Mouse (Mus musculus): ENCODE data around the gene Vdr. TPM values are rescaled to one million over a fixed set of nuclear protein-coding genes. Genes with fewer than 3 reads are reported as not detected.

The Vdr gene
- total RNA-seq, 2 experiments from 2014 or later = 5.3 to 5.4 TPM

- no peak for DNase-seq
Observed at GRCm38 (mm10) chr15:97847285-97847684, 63.1 kb downstream of the Vdr start.

GRCm38 (mm10) chr15:97846121-97846882 lies 64.1 kb downstream of the Vdr start:
- no peak for DNase-seq

GRCm38 (mm10) chr15:97844037-97845034 lies 66.1 kb downstream of the Vdr start, which contains the start of gene Hdac7:
TSS of gene Hdac7 (minus strand) at chr15:97844502.
- no peak for DNase-seq

GRCm38 (mm10) chr15:97843247-97843651 lies 67.2 kb downstream of the Vdr start:
- DNase-seq = no peak

GRCm38 (mm10) chr15:97842058-97842457 lies 68.4 kb downstream of the Vdr start:
- no peak for DNase-seq

GRCm38 (mm10) chr15:97841383-97841782 lies 69.0 kb downstream of the Vdr start:
- no peak for DNase-seq

GRCm38 (mm10) chr15:97840781-97841180 lies 69.6 kb downstream of the Vdr start:
- no peak for DNase-seq

GRCm38 (mm10) chr15:97839991-97840455 lies 70.4 kb downstream of the Vdr start:
- DNase-seq = peak; percentile 82

GRCm38 (mm10) chr15:97839473-97839872 lies 71.0 kb downstream of the Vdr start:
- no peak for DNase-seq

- DNase-seq = no peak
Observed at GRCm38 (mm10) chr15:97839012-97839411, 71.4 kb downstream of the Vdr start.

- no peak for DNase-seq
Observed at GRCm38 (mm10) chr15:97838395-97838794, 72.0 kb downstream of the Vdr start.

- no peak for DNase-seq
Observed at GRCm38 (mm10) chr15:97837491-97838061, 72.9 kb downstream of the Vdr start.

- no peak for DNase-seq
Observed at GRCm38 (mm10) chr15:97836894-97837247, 73.6 kb downstream of the Vdr start.

GRCm38 (mm10) chr15:97836153-97836893 lies 74.1 kb downstream of the Vdr start:
- peak; percentile 14 for DNase-seq

GRCm38 (mm10) chr15:97832764-97833479 lies 77.5 kb downstream of the Vdr start:
- peak; percentile 21 for DNase-seq

- peak; percentile 67 for DNase-seq
Observed at GRCm38 (mm10) chr15:97831987-97832640, 78.3 kb downstream of the Vdr start.

- DNase-seq = peak; percentile 82
Observed at GRCm38 (mm10) chr15:97831242-97831986, 79.0 kb downstream of the Vdr start.

- DNase-seq = peak; percentile 70
Observed at GRCm38 (mm10) chr15:97830788-97831241, 79.6 kb downstream of the Vdr start.

GRCm38 (mm10) chr15:97830253-97830787 lies 80.1 kb downstream of the Vdr start:
- DNase-seq = peak; percentile 43

Data from adrenal gland, postnatal 10 days (tissue).